Mouse (Mus musculus): ENCODE results near the gene Ifnar1. TPM values are rescaled to one million over a fixed set of nuclear protein-coding genes. Genes with fewer than 3 reads are reported as not detected.

The Ifnar1 gene
- polyA plus RNA-seq, 1 experiment from 2014 or later: 42.7 TPM

Small RNA genes within 50 kb of the gene (microRNA-seq; reads per million reads assigned to microRNA genes)
- gene Mir6367: not detected

Other genes with a start within 250 kb of the Ifnar1 start
- gene Olig1, start 215.5 kb upstream of the Ifnar1 start, polyA plus RNA-seq (2015; fragmentation: Nextera tagmentation; extraction: Ambion mirVana): 153 and 190 TPM in 2 replicates
- 40.6 and 41.7 TPM in 2 replicates for gene Ifnar2, start 112.5 kb upstream of the Ifnar1 start, polyA plus RNA-seq (2015; fragmentation: Nextera tagmentation; extraction: Ambion mirVana)
- not detected in 2 replicates for gene Gm21970, start 93.5 kb upstream of the Ifnar1 start, polyA plus RNA-seq (2015; fragmentation: Nextera tagmentation; extraction: Ambion mirVana)
- 14.8 and 16.7 TPM in 2 replicates for gene Il10rb, start 79.1 kb upstream of the Ifnar1 start, polyA plus RNA-seq (2015; fragmentation: Nextera tagmentation; extraction: Ambion mirVana)
- gene Ifngr2, start 61.8 kb downstream of the Ifnar1 start, polyA plus RNA-seq (2015; fragmentation: Nextera tagmentation; extraction: Ambion mirVana): 118 and 127 TPM in 2 replicates
- 114 and 131 TPM in 2 replicates for gene Tmem50b, start 112.6 kb downstream of the Ifnar1 start, polyA plus RNA-seq (2015; fragmentation: Nextera tagmentation; extraction: Ambion mirVana)
- 5.8 and 6.5 TPM in 2 replicates for gene Dnajc28, start 133.8 kb downstream of the Ifnar1 start, polyA plus RNA-seq (2015; fragmentation: Nextera tagmentation; extraction: Ambion mirVana)
- 58.6 and 61.2 TPM in 2 replicates for gene Gart, start 161.7 kb downstream of the Ifnar1 start, polyA plus RNA-seq (2015; fragmentation: Nextera tagmentation; extraction: Ambion mirVana)
- gene Son, start 162.3 kb downstream of the Ifnar1 start, polyA plus RNA-seq (2015; fragmentation: Nextera tagmentation; extraction: Ambion mirVana): 89.4 and 94.5 TPM in 2 replicates
- 19.4 and 21.5 TPM in 2 replicates for gene Donson, start 203.5 kb downstream of the Ifnar1 start, polyA plus RNA-seq (2015; fragmentation: Nextera tagmentation; extraction: Ambion mirVana)
- 105 and 115 TPM in 2 replicates for gene Cryzl1, start 243.7 kb downstream of the Ifnar1 start, polyA plus RNA-seq (2015; fragmentation: Nextera tagmentation; extraction: Ambion mirVana)
- gene Itsn1, start 244.0 kb downstream of the Ifnar1 start, polyA plus RNA-seq (2015; fragmentation: Nextera tagmentation; extraction: Ambion mirVana): 49.6 and 52.7 TPM in 2 replicates